Mouse (Mus musculus): ENCODE measurements around the gene Grb2. TPM values are rescaled to one million over a fixed set of nuclear protein-coding genes. Genes with fewer than 3 reads are reported as not detected.

The Grb2 gene
- polyA plus RNA-seq, 1 experiment from 2014 or later = 113 TPM

GRCm38 (mm10) chr11:115626824-115627616, 81.4 kb downstream of the Grb2 start:
- H3K36me3 ChIP-seq (ENCODE audit: control insufficient read depth, insufficient read depth, low read length) = peaks cover 13% of the 10 kb centered on the region
- peak overlapping the region; percentile 74 for H3K4me2 ChIP-seq (ENCODE audit: low read length)
- H3K9ac ChIP-seq (replicated peaks; ENCODE audit: low read length) = peak overlapping the region; percentile 61
- peak overlapping the region; percentile 63 for H3K4me3 ChIP-seq (replicated peaks; ENCODE audit: low read depth, low read length)
- WGBS = 58% methylated on average over 11 of the region's 11 CpGs
- no peak overlapping the region for H3K27ac ChIP-seq (replicated peaks; ENCODE audit: low read depth, low read length)
- H3K27me3 ChIP-seq (ENCODE audit: control insufficient read depth, insufficient read depth, low read length) = no peaks in the 10 kb centered on the region
- H3K9me3 ChIP-seq (ENCODE audit: control insufficient read depth, low read length) = no peaks in the 10 kb centered on the region
- no peak for DNase-seq
- no peak for ATAC-seq (ENCODE audit: low FRiP score, low TSS enrichment)
- H3K4me1 ChIP-seq (ENCODE audit: control insufficient read depth, insufficient read depth, low read length) = peaks cover 5% of the 10 kb centered on the region; the same call in 1 of the 2 replicates

- DNase-seq (no peak), ATAC-seq (ENCODE audit: low FRiP score, low TSS enrichment) (no peak)
- Histone ChIP-seq H3K9ac (replicated peaks; ENCODE audit: low read length) (no peak overlapping the region), H3K27me3 (ENCODE audit: control insufficient read depth, insufficient read depth, low read length) (no peaks in the 10 kb centered on the region), H3K4me2 (ENCODE audit: low read length) (no peak overlapping the region), H3K4me3 (replicated peaks; ENCODE audit: low read depth, low read length) (no peak overlapping the region), H3K36me3 (ENCODE audit: control insufficient read depth, insufficient read depth, low read length) (peaks cover 21% of the 10 kb centered on the region), H3K9me3 (ENCODE audit: control insufficient read depth, low read length) (no peaks in the 10 kb centered on the region), H3K4me1 (ENCODE audit: control insufficient read depth, insufficient read depth, low read length) (peaks cover 5% of the 10 kb centered on the region; the same call in 1 of the 2 replicates), H3K27ac (replicated peaks; ENCODE audit: low read depth, low read length) (no peak overlapping the region)
- 88% methylated on average over 9 of the region's 9 CpGs for WGBS
Observed at GRCm38 (mm10) chr11:115625877-115626276, 82.5 kb downstream of the Grb2 start.

DNA sequence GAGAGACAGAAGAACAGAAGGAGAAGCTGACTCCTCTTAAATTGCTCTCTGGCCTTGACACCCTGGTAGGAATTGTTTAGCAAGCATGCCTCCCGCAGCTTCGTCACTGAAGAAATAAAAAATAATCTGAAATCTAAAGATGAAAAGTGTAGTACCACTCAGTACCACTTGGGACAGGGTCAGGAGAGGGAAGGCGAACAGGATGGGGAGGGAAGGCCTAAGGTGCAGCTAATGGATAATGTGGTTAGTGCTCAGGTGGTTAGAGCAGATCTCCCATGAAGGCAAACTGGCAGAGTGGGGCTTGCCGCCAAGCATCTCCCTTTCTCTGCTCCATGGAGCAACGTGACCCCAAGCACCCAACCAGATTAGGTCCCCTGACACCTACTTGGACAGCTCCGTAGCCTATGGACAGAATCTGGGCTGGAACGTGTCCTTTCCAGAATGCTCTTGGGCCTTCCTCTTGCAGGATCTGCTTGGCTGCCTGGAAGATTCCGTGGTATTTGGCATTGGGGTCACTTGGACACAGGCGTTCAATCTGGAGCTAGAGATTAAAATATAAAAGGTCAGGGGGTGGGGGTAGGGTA, 84.8 kb downstream of the Grb2 start:
- Histone ChIP-seq H3K27me3 (ENCODE audit: control insufficient read depth, insufficient read depth, low read length) (no peaks in the 10 kb centered on the region), H3K9me3 (ENCODE audit: control insufficient read depth, low read length) (no peaks in the 10 kb centered on the region), H3K36me3 (ENCODE audit: control insufficient read depth, insufficient read depth, low read length) (peaks cover 37% of the 10 kb centered on the region), H3K4me2 (ENCODE audit: low read length) (no peak overlapping the region), H3K9ac (replicated peaks; ENCODE audit: low read length) (no peak overlapping the region), H3K4me1 (ENCODE audit: control insufficient read depth, insufficient read depth, low read length) (peaks cover 5% of the 10 kb centered on the region; the same call in 1 of the 2 replicates), H3K4me3 (replicated peaks; ENCODE audit: low read depth, low read length) (no peak overlapping the region), H3K27ac (replicated peaks; ENCODE audit: low read depth, low read length) (no peak overlapping the region)
- WGBS = 77% methylated on average over 9 of the region's 9 CpGs
- DNase-seq (no peak), ATAC-seq (ENCODE audit: low FRiP score, low TSS enrichment) (no peak)

GRCm38 (mm10) chr11:115619949-115620348, 88.4 kb downstream of the Grb2 start:
- no peaks in the 10 kb centered on the region for H3K4me1 ChIP-seq (ENCODE audit: control insufficient read depth, insufficient read depth, low read length)
- no peak overlapping the region for H3K9ac ChIP-seq (replicated peaks; ENCODE audit: low read length)
- 89% methylated on average over 7 of the region's 7 CpGs for WGBS
- no peak overlapping the region for H3K4me2 ChIP-seq (ENCODE audit: low read length)
- H3K9me3 ChIP-seq (ENCODE audit: control insufficient read depth, low read length) = no peaks in the 10 kb centered on the region
- no peak overlapping the region for H3K4me3 ChIP-seq (replicated peaks; ENCODE audit: low read depth, low read length)
- no peak overlapping the region for H3K27ac ChIP-seq (replicated peaks; ENCODE audit: low read depth, low read length)
- H3K27me3 ChIP-seq (ENCODE audit: control insufficient read depth, insufficient read depth, low read length) = no peaks in the 10 kb centered on the region
- no peak for DNase-seq
- ATAC-seq (ENCODE audit: low FRiP score, low TSS enrichment) = no peak
- H3K36me3 ChIP-seq (ENCODE audit: control insufficient read depth, insufficient read depth, low read length) = peaks cover 61% of the 10 kb centered on the region

GRCm38 (mm10) chr11:115618732-115619516, 89.5 kb downstream of the Grb2 start:
- H3K4me1 ChIP-seq (ENCODE audit: control insufficient read depth, insufficient read depth, low read length) = no peaks in the 10 kb centered on the region
- WGBS = 86% methylated on average over 16 of the region's 16 CpGs

GRCm38 (mm10) chr11:115618001-115618400, 90.4 kb downstream of the Grb2 start:
- H3K4me1 ChIP-seq (ENCODE audit: control insufficient read depth, insufficient read depth, low read length) = peaks cover 5% of the 10 kb centered on the region; the same call in 1 of the 2 replicates
- ATAC-seq (ENCODE audit: low FRiP score, low TSS enrichment) (no peak), DNase-seq (no peak)
- no peak overlapping the region for H3K4me3 ChIP-seq (replicated peaks; ENCODE audit: low read depth, low read length)
- H3K27ac ChIP-seq (replicated peaks; ENCODE audit: low read depth, low read length) = no peak overlapping the region
- H3K4me2 ChIP-seq (ENCODE audit: low read length) = no peak overlapping the region
- H3K9me3 ChIP-seq (ENCODE audit: control insufficient read depth, low read length) = no peaks in the 10 kb centered on the region
- WGBS = 92% methylated on average over 2 of the region's 2 CpGs
- H3K27me3 ChIP-seq (ENCODE audit: control insufficient read depth, insufficient read depth, low read length) = no peaks in the 10 kb centered on the region
- peaks cover 64% of the 10 kb centered on the region for H3K36me3 ChIP-seq (ENCODE audit: control insufficient read depth, insufficient read depth, low read length)
- no peak overlapping the region for H3K9ac ChIP-seq (replicated peaks; ENCODE audit: low read length)

More at GRCm38 (mm10) chr11:115618732-115619516, 89.5 kb downstream of the Grb2 start:
- H3K36me3 ChIP-seq (ENCODE audit: control insufficient read depth, insufficient read depth, low read length) = peaks cover 67% of the 10 kb centered on the region
- ATAC-seq (ENCODE audit: low FRiP score, low TSS enrichment) = no peak
- H3K27ac ChIP-seq (replicated peaks; ENCODE audit: low read depth, low read length) = no peak overlapping the region
- H3K9me3 ChIP-seq (ENCODE audit: control insufficient read depth, low read length) = no peaks in the 10 kb centered on the region
- no peaks in the 10 kb centered on the region for H3K27me3 ChIP-seq (ENCODE audit: control insufficient read depth, insufficient read depth, low read length)
- H3K9ac ChIP-seq (replicated peaks; ENCODE audit: low read length) = no peak overlapping the region
- no peak for DNase-seq
- no peak overlapping the region for H3K4me2 ChIP-seq (ENCODE audit: low read length)
- H3K4me3 ChIP-seq (replicated peaks; ENCODE audit: low read depth, low read length) = no peak overlapping the region

GRCm38 (mm10) chr11:115616893-115617292, 91.5 kb downstream of the Grb2 start:
- no peaks in the 10 kb centered on the region for H3K9me3 ChIP-seq (ENCODE audit: control insufficient read depth, low read length)
- no peak for DNase-seq
- H3K4me3 ChIP-seq (replicated peaks; ENCODE audit: low read depth, low read length) = no peak overlapping the region
- 89% methylated on average over 6 of the region's 6 CpGs for WGBS
- peaks cover 8% of the 10 kb centered on the region; the same call in 1 of the 2 replicates for H3K4me1 ChIP-seq (ENCODE audit: control insufficient read depth, insufficient read depth, low read length)
- no peak overlapping the region for H3K9ac ChIP-seq (replicated peaks; ENCODE audit: low read length)
- peaks cover 54% of the 10 kb centered on the region for H3K36me3 ChIP-seq (ENCODE audit: control insufficient read depth, insufficient read depth, low read length)
- no peaks in the 10 kb centered on the region for H3K27me3 ChIP-seq (ENCODE audit: control insufficient read depth, insufficient read depth, low read length)
- no peak overlapping the region for H3K27ac ChIP-seq (replicated peaks; ENCODE audit: low read depth, low read length)
- no peak overlapping the region for H3K4me2 ChIP-seq (ENCODE audit: low read length)
- no peak for ATAC-seq (ENCODE audit: low FRiP score, low TSS enrichment)

- no peaks in the 10 kb centered on the region for H3K27me3 ChIP-seq (ENCODE audit: control insufficient read depth, insufficient read depth, low read length)
- H3K9ac ChIP-seq (replicated peaks; ENCODE audit: low read length) = no peak overlapping the region
- peaks cover 50% of the 10 kb centered on the region for H3K36me3 ChIP-seq (ENCODE audit: control insufficient read depth, insufficient read depth, low read length)
- DNase-seq (no peak), ATAC-seq (ENCODE audit: low FRiP score, low TSS enrichment) (no peak)
- H3K4me1 ChIP-seq (ENCODE audit: control insufficient read depth, insufficient read depth, low read length) = peaks cover 9% of the 10 kb centered on the region; the same call in 1 of the 2 replicates
- no peak overlapping the region for H3K4me3 ChIP-seq (replicated peaks; ENCODE audit: low read depth, low read length)
- WGBS = 94% methylated on average over 7 of the region's 7 CpGs
- H3K9me3 ChIP-seq (ENCODE audit: control insufficient read depth, low read length) = no peaks in the 10 kb centered on the region
- no peak overlapping the region for H3K4me2 ChIP-seq (ENCODE audit: low read length)
- H3K27ac ChIP-seq (replicated peaks; ENCODE audit: low read depth, low read length) = no peak overlapping the region
Observed at GRCm38 (mm10) chr11:115616371-115616770, 92.0 kb downstream of the Grb2 start.
